Mouse (Mus musculus): ENCODE data around the gene Slc6a12. TPM values are rescaled to one million over a fixed set of nuclear protein-coding genes. Genes with fewer than 3 reads are reported as not detected.
A peak's percentile ranks its signal among the peaks of the same experiment; 100 is the strongest.

The Slc6a12 gene
- total RNA-seq, 2 experiments from 2014 or later: 1.6 to 1.7 TPM

- no peak overlapping the region for H3K4me3 ChIP-seq
- no peak overlapping the region for H3K27ac ChIP-seq
- TF ChIP-seq CTCF (IDR thresholded peaks at IDR 0.05): no peak
- intact Hi-C loops (cut with DNase I): no loop called here
- no peak for DNase-seq (ENCODE audit: extremely low spot score in 1 of 2, low spot score in 2 of 2)
These were observed 16.3 kb upstream of the Slc6a12 start for GRCm38 (mm10) chr6:121326486-121327069.

DNA sequence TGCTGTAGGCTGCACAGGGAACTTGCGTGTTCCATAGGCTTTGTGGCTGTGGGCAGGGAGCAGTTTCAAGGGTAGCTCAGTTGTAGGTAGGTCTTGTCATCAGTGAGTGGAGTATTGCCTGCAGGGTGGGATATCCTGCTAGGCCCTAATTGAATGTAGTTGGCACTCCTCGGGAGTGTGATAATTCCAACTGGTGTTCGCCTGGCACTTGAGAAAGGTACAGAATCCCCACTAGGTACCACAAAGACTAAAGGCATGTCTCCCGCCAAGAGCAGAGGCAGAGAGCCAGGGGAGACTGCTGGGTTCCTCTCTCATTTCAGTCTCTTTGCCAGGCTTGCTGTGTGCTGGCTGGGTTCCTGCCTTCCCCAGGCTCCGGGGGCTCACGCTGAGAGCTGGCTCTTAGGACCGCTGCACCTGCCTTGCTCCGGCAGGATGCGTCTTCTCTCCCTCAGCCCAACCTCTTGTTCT lies 14.4 kb upstream of the Slc6a12 start:
- Histone ChIP-seq H3K27ac (no peak overlapping the region), H3K4me3 (no peak overlapping the region)
- DNase-seq (ENCODE audit: extremely low spot score in 1 of 2, low spot score in 2 of 2): peak in 1 of 2 experiments; percentile 24
- intact Hi-C loops (cut with DNase I): no loop called here
- TF ChIP-seq CTCF (IDR thresholded peaks at IDR 0.05): no peak

- intact Hi-C loops (cut with DNase I): no loop called here
- no peak for TF ChIP-seq CTCF (IDR thresholded peaks at IDR 0.05)
- DNase-seq (ENCODE audit: extremely low spot score in 1 of 2, low spot score in 2 of 2): peak in 1 of 2 experiments; percentile 15
- no peak overlapping the region for H3K4me3 ChIP-seq
- H3K27ac ChIP-seq: no peak overlapping the region
These were observed 12.9 kb upstream of the Slc6a12 start for GRCm38 (mm10) chr6:121329848-121330508.

- intact Hi-C loops (cut with DNase I): no loop called here
- no peak overlapping the region for H3K4me3 ChIP-seq
- H3K27ac ChIP-seq: no peak overlapping the region
- DNase-seq (ENCODE audit: extremely low spot score in 1 of 2, low spot score in 2 of 2): no peak
- TF ChIP-seq CTCF (IDR thresholded peaks at IDR 0.05): no peak
These were observed 7.0 kb upstream of the Slc6a12 start for GRCm38 (mm10) chr6:121335841-121336240.

GRCm38 (mm10) chr6:121336558-121336957 lies 6.3 kb upstream of the Slc6a12 start:
- no peak overlapping the region for H3K27ac ChIP-seq
- intact Hi-C loops (cut with DNase I): no loop called here
- no peak for DNase-seq (ENCODE audit: extremely low spot score in 1 of 2, low spot score in 2 of 2)
- no peak overlapping the region for H3K4me3 ChIP-seq
- TF ChIP-seq CTCF (IDR thresholded peaks at IDR 0.05): no peak

DNA sequence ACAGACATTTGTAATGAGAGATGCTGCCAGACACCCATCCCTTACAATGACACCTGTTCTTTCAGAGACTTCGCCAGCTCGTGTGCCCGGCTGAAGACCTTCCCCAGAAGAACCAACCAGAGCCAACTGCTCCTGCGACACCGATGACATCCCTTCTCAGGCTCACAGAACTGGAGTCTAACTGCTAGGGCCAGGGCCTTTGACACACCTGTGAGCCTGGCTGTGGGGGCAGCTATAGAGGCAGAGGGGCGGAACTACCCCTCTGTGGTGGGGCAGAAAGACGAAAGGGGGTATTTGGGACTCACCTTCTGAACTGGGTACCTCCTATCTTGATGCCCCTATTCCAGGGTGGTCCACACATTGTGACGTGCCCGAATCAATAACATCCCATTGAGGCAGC lies 5.6 kb upstream of the Slc6a12 start:
- Histone ChIP-seq H3K4me3 (no peak overlapping the region), H3K27ac (no peak overlapping the region)
- intact Hi-C loops (cut with DNase I): no loop called here
- no peak for DNase-seq (ENCODE audit: extremely low spot score in 1 of 2, low spot score in 2 of 2)
- TF ChIP-seq CTCF (IDR thresholded peaks at IDR 0.05): no peak

DNA sequence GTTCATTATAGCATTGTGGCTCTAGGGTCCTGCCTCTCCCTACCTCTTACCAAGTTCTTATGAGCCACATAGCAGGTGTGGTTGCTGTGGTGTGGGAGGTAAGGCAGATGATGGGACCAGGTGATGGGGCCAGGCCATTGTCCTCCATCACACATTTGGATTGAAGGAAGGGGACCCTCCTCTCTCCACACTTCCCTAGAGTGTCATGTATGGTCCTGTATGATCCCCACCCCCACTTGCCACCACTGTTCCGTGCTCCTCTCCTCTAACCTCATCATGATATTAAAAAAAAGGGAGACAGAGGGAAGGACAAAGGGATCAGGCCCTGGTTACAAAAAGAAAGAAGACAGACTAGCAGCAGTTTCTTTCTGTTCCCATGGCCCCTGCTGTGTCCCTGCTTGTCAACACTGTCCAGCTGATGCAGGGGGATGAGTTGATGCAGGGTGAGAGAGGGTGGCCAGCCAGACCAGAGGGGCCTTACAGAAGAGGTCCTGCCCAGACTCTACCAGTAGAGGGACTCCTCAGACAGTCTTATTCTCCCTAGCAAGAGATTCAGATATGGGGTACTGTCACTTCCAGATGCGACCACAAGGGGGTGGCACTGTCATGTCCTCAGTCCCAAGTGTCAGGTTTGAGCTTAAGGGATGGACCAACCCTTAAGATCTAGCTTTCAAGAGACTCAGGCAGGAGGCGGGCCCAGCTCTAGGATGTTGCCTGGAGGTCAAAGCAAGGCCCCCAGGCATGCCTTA lies 4.9 kb upstream of the Slc6a12 start:
- peak; percentile 93 for TF ChIP-seq CTCF (IDR thresholded peaks at IDR 0.05)
- Histone ChIP-seq H3K4me3 (no peak overlapping the region), H3K27ac (no peak overlapping the region)
- peak; percentile 78 to 80 for DNase-seq (ENCODE audit: extremely low spot score in 1 of 2, low spot score in 2 of 2)
- intact Hi-C loops (cut with DNase I): loop anchor here (1.0 to 2.0 kb wide), 2 partner anchors 29 to 195 kb away; no protein-coding TSS in a partner anchor

DNA sequence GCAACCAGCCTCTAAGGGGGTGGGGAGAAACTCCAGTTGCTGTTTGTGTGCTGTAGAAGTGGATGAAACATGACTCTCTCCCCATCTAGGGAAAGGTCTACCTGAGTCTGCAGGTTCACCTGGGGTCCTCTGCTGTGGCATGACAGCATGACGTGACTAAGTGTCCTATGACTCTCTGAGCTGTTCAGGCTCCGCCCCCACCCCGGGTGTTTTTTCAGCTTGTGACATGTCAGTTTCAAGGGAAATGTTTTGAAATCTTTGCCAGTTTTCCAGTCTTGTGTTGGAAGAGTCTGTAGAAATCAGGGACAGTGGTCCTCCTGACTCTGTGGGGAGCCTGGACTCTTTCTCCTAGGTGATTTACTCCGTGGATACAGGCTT lies 4.4 kb upstream of the Slc6a12 start:
- Histone ChIP-seq H3K27ac (no peak overlapping the region), H3K4me3 (no peak overlapping the region)
- no peak for DNase-seq (ENCODE audit: extremely low spot score in 1 of 2, low spot score in 2 of 2)
- intact Hi-C loops (cut with DNase I): loop anchor here (1.0 to 2.0 kb wide), 2 partner anchors 28 to 195 kb away; no protein-coding TSS in a partner anchor
- TF ChIP-seq CTCF (IDR thresholded peaks at IDR 0.05): no peak

- no peak for DNase-seq (ENCODE audit: extremely low spot score in 1 of 2, low spot score in 2 of 2)
- intact Hi-C loops (cut with DNase I): no loop called here
- no peak for TF ChIP-seq CTCF (IDR thresholded peaks at IDR 0.05)
- Histone ChIP-seq H3K4me3 (no peak overlapping the region), H3K27ac (no peak overlapping the region)
These were observed 1.2 kb upstream of the Slc6a12 start for GRCm38 (mm10) chr6:121341650-121342049.

- H3K4me3 ChIP-seq: no peak overlapping the region
- no peak for DNase-seq (ENCODE audit: extremely low spot score in 1 of 2, low spot score in 2 of 2)
- TF ChIP-seq CTCF (IDR thresholded peaks at IDR 0.05): no peak
- intact Hi-C loops (cut with DNase I): no loop called here
- H3K27ac ChIP-seq: no peak overlapping the region
These were observed 871 bp downstream of the Slc6a12 start for GRCm38 (mm10) chr6:121343771-121344123.

DNA sequence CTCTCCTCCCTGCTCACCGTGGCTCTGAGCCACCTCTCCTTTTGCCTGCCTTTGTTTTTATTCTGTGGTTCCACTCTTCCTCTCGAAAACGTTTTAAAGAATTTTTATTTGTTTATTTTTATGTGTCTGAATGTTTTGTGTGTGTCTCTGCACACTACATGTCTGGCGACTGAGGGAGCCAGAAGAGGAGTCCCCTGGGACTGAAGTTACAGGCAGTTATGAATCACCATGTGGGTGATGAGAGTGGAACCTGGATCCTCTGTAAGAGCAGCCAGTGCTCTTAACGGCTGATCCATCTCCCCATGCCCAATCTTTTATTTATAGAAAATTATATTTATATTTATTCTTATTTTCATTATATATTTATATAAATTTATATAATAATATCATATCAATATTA lies 1.5 kb downstream of the Slc6a12 start:
- H3K4me3 ChIP-seq: no peak overlapping the region
- no peak for DNase-seq (ENCODE audit: extremely low spot score in 1 of 2, low spot score in 2 of 2)
- intact Hi-C loops (cut with DNase I): no loop called here
- no peak overlapping the region for H3K27ac ChIP-seq
- no peak for TF ChIP-seq CTCF (IDR thresholded peaks at IDR 0.05)

- TF ChIP-seq CTCF (IDR thresholded peaks at IDR 0.05): no peak
- DNase-seq (ENCODE audit: extremely low spot score in 1 of 2, low spot score in 2 of 2): no peak
- Histone ChIP-seq H3K27ac (no peak overlapping the region), H3K4me3 (no peak overlapping the region)
- intact Hi-C loops (cut with DNase I): no loop called here
These were observed 3.6 kb downstream of the Slc6a12 start for GRCm38 (mm10) chr6:121346428-121346827.
